ENCODE assay signal across 8 mouse cellular contexts in the genomic region with DNA sequence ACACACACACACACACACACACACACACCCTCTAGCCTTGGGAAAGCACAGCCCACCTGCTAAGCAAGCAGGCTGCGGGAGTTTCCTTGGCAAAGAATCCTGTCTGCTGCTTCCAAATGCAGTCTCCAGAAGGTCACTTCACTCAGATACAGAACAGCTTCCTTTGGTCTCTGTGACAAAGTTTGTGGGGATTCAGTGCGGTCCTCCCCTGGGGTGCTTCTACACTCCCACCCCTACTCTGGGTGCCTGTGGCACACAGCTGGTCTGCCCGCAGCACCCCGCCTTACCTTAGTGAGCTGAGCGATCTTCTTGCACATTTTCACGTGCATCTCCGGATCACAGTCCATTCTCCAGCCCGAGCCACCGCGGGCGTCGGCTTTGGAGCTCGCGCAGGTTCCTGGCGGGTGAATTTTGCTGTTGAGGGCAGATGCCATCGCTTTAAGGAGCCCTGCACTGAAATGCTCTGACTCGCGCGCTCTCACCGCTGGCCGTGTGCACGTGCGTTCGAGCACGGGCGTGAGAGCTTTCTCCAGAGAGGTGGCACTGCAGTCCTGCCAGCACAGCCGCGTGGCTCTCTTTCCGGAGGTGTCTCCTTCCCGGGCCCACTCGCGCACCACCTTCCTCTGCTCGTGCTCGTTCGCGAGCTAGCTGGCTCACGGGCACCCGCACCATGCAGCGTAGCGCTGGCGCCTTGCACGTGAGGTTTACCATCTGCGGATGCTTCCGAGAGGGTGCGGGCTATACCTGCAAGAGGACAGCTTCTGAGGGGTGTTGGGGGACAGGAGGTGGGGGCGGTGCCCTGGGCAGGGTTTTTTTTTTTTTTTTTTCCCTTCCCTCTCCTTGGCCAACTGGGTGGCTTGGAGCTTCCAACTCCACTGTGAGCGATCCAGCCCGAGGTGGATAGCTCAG. TPM values are rescaled to one million over a fixed set of nuclear protein-coding genes. Genes with fewer than 3 reads are reported as not detected.
DNase-seq lines count a peak whose midpoint lies in the region; ATAC-seq and TF ChIP-seq lines count a peak whose summit lies in the region.

A gene (minus strand): TSS at position 809 of the 909 bp plus-strand sequence.

- peaks cover 25% of the 10 kb centered on the region for H3K27me3 ChIP-seq in heart, embryonic 10.5 days (ENCODE audit: insufficient read depth, poor library complexity, severe bottlenecking)
- H3K27me3 ChIP-seq in heart, embryonic 13.5 days (replicated peaks): peaks cover 54% of the 10 kb centered on the region
- H3K27me3 ChIP-seq in kidney, postnatal 0 days (ENCODE audit: insufficient read depth, low read length): no peaks in the 10 kb centered on the region
- peaks cover 5% of the 10 kb centered on the region; the same call in 1 of the 2 replicates for H3K27me3 ChIP-seq in limb, embryonic 15.5 days
- no peaks in the 10 kb centered on the region for H3K27me3 ChIP-seq in midbrain, embryonic 15.5 days (replicated peaks)
- peaks cover 5% of the 10 kb centered on the region; the same call in 1 of the 2 replicates for H3K27me3 ChIP-seq in stomach, embryonic 15.5 days (replicated peaks)

- peak within 1 kb of the TSS; percentile 78 for H3K4me3 ChIP-seq in heart, embryonic 10.5 days
- H3K4me3 ChIP-seq in cortical plate, adult 2 months (ENCODE audit: insufficient read depth, low read length): peak within 1 kb of the TSS; percentile 70
- H3K4me3 ChIP-seq in heart, embryonic 13.5 days: peak within 1 kb of the TSS; percentile 69
- peak within 1 kb of the TSS; percentile 60 for H3K4me3 ChIP-seq in kidney, postnatal 0 days (replicated peaks; ENCODE audit: low read depth, low read length)
- H3K4me3 ChIP-seq in limb, embryonic 15.5 days: peak within 1 kb of the TSS; percentile 59
- peak within 1 kb of the TSS; percentile 67 for H3K4me3 ChIP-seq in midbrain, embryonic 15.5 days
- peak within 1 kb of the TSS; percentile 58 for H3K4me3 ChIP-seq in stomach, embryonic 15.5 days (replicated peaks)

- H3K4me1 ChIP-seq in heart, embryonic 10.5 days: peaks cover 3% of the 10 kb centered on the region
- H3K4me1 ChIP-seq in cortical plate, adult 2 months (ENCODE audit: control insufficient read depth, insufficient read depth, low read length): no peaks in the 10 kb centered on the region
- H3K4me1 ChIP-seq in heart, embryonic 13.5 days: peaks cover 10% of the 10 kb centered on the region
- H3K4me1 ChIP-seq in kidney, postnatal 0 days (replicated peaks; ENCODE audit: insufficient read depth, low read length): no peaks in the 10 kb centered on the region
- peaks cover 9% of the 10 kb centered on the region for H3K4me1 ChIP-seq in limb, embryonic 15.5 days
- peaks cover 5% of the 10 kb centered on the region for H3K4me1 ChIP-seq in midbrain, embryonic 15.5 days
- H3K4me1 ChIP-seq in stomach, embryonic 15.5 days: peaks cover 10% of the 10 kb centered on the region; the same call in 1 of the 2 replicates

- WGBS in heart, embryonic 10.5 days: under 1% methylated on average over 48 of the region's 48 CpGs
- WGBS in heart, embryonic 13.5 days: 1% methylated on average over 48 of the region's 48 CpGs
- 1% methylated on average over 48 of the region's 48 CpGs for WGBS in kidney, postnatal 0 days
- under 1% methylated on average over 48 of the region's 48 CpGs for WGBS in limb, embryonic 15.5 days
- under 1% methylated on average over 48 of the region's 48 CpGs for WGBS in midbrain, embryonic 15.5 days
- under 1% methylated on average over 48 of the region's 48 CpGs for WGBS in stomach, embryonic 15.5 days

- TF ChIP-seq CTCF in cortical plate, adult 2 months (IDR thresholded peaks at IDR 0.05; ENCODE audit: extremely low read depth, insufficient read depth, low read length): no peak
- TF ChIP-seq CTCF in kidney, postnatal 0 days (IDR thresholded peaks at IDR 0.05; ENCODE audit: low read depth): no peak

- H3K4me2 ChIP-seq in heart, embryonic 13.5 days: peak within 1 kb of the TSS; percentile 98
- H3K4me2 ChIP-seq in kidney, postnatal 0 days (ENCODE audit: low read length): peak within 1 kb of the TSS; percentile 97
- H3K4me2 ChIP-seq in limb, embryonic 15.5 days: peak within 1 kb of the TSS; percentile 91
- peak within 1 kb of the TSS; percentile 93 for H3K4me2 ChIP-seq in midbrain, embryonic 15.5 days
- peak within 1 kb of the TSS; percentile 97 for H3K4me2 ChIP-seq in stomach, embryonic 15.5 days

- ATAC-seq in heart, embryonic 13.5 days (ENCODE audit: extremely low read depth, insufficient number of reproducible peaks, low FRiP score, low TSS enrichment): no peak; the same call in 1 of the 2 replicates
- ATAC-seq in kidney, postnatal 0 days (replicated peaks; ENCODE audit: low FRiP score, low read depth): peak; percentile 77
- ATAC-seq in limb, embryonic 15.5 days (ENCODE audit: insufficient number of reproducible peaks, low FRiP score, low TSS enrichment, low read depth): peak; percentile 74; the same call in 1 of the 2 replicates
- peak; percentile 98 for ATAC-seq in midbrain, embryonic 15.5 days (replicated peaks)
- ATAC-seq in stomach, embryonic 15.5 days (ENCODE audit: insufficient read depth, low FRiP score, low read depth): peak; percentile 53; the same call in 1 of the 2 replicates

- H3K9me3 ChIP-seq in heart, embryonic 10.5 days: no peaks in the 10 kb centered on the region
- H3K9me3 ChIP-seq in heart, embryonic 13.5 days: no peaks in the 10 kb centered on the region
- no peaks in the 10 kb centered on the region for H3K9me3 ChIP-seq in kidney, postnatal 0 days (replicated peaks; ENCODE audit: low read length)
- no peaks in the 10 kb centered on the region for H3K9me3 ChIP-seq in limb, embryonic 15.5 days
- no peaks in the 10 kb centered on the region for H3K9me3 ChIP-seq in midbrain, embryonic 15.5 days
- no peaks in the 10 kb centered on the region for H3K9me3 ChIP-seq in stomach, embryonic 15.5 days

- peak; percentile 51; the same call in 1 of the 2 replicates for TF ChIP-seq POLR2A in cortical plate, adult 2 months (IDR thresholded peaks at IDR 0.05; ENCODE audit: extremely low read depth, insufficient read depth, low read length)

- H3K27ac ChIP-seq in heart, embryonic 10.5 days: 0 out of 2 replicates have a peak within 1 kb of the TSS, but pooled peaks have one; percentile 64
- H3K27ac ChIP-seq in cortical plate, adult 2 months (ENCODE audit: insufficient read depth, low read length): peak within 1 kb of the TSS; percentile 11; the same call in 1 of the 2 replicates
- no peak within 1 kb of the TSS for H3K27ac ChIP-seq in heart, embryonic 13.5 days (replicated peaks)
- H3K27ac ChIP-seq in kidney, postnatal 0 days: peak within 1 kb of the TSS; percentile 36
- peak within 1 kb of the TSS; percentile 0; the same call in 1 of the 2 replicates for H3K27ac ChIP-seq in limb, embryonic 15.5 days
- H3K27ac ChIP-seq in midbrain, embryonic 15.5 days: peak within 1 kb of the TSS; percentile 80
- peak within 1 kb of the TSS; percentile 16; the same call in 1 of the 2 replicates for H3K27ac ChIP-seq in stomach, embryonic 15.5 days

- H3K9ac ChIP-seq in heart, embryonic 13.5 days: peak within 1 kb of the TSS; percentile 75
- peak within 1 kb of the TSS; percentile 52 for H3K9ac ChIP-seq in kidney, postnatal 0 days (ENCODE audit: low read depth, low read length)
- H3K9ac ChIP-seq in limb, embryonic 15.5 days: peak within 1 kb of the TSS; percentile 38
- H3K9ac ChIP-seq in midbrain, embryonic 15.5 days: peak within 1 kb of the TSS; percentile 72
- H3K9ac ChIP-seq in stomach, embryonic 15.5 days: peak within 1 kb of the TSS; percentile 41

- no peak for DNase-seq in heart, embryonic 10.5 days (ENCODE audit: low spot score)
- DNase-seq in heart, adult 8-10 months (ENCODE audit: low spot score): no peak
- peak; percentile 40 for DNase-seq in kidney, postnatal 0 days (ENCODE audit: low spot score)

- H3K36me3 ChIP-seq in heart, embryonic 10.5 days: no peaks in the 10 kb centered on the region
- H3K36me3 ChIP-seq in heart, embryonic 13.5 days: no peaks in the 10 kb centered on the region
- H3K36me3 ChIP-seq in kidney, postnatal 0 days (ENCODE audit: insufficient read depth, low read length): no peaks in the 10 kb centered on the region
- H3K36me3 ChIP-seq in limb, embryonic 15.5 days: no peaks in the 10 kb centered on the region
- H3K36me3 ChIP-seq in midbrain, embryonic 15.5 days (replicated peaks): no peaks in the 10 kb centered on the region
- H3K36me3 ChIP-seq in stomach, embryonic 15.5 days: no peaks in the 10 kb centered on the region

RNA-seq across cellular contexts. Expression of the gene that starts here (rescaled TPM):
- 0.22 and 0.39 TPM in 2 replicates for polyA plus RNA-seq in heart, embryonic 10.5 days (2016; fragmentation: Nextera tagmentation; extraction: Ambion mirVana)
- total RNA-seq in heart, adult 8-10 months (2022): under 1 TPM in 2 of 4 experiments, not detected in 2; 0.06 to 0.09 TPM
- 4.8 and 5.8 TPM in 2 replicates for polyA plus RNA-seq in cortical plate, adult 2 months (2012; rRNA removed)
- polyA plus RNA-seq in heart, embryonic 13.5 days (2015; fragmentation: Nextera tagmentation; extraction: Ambion mirVana): 0.23 and 0.33 TPM in 2 replicates
- 2.4 and 2.6 TPM in 2 replicates for polyA plus RNA-seq in kidney, postnatal 0 days (2015; fragmentation: Nextera tagmentation; extraction: Ambion mirVana)
- polyA plus RNA-seq in limb, embryonic 15.5 days (2015; fragmentation: Nextera tagmentation; extraction: Ambion mirVana): 2.7 and 3.7 TPM in 2 replicates
- polyA plus RNA-seq in midbrain, embryonic 15.5 days (2015; fragmentation: Nextera tagmentation; extraction: Ambion mirVana): 5.7 and 6.1 TPM in 2 replicates
- 3.1 and 3.4 TPM in 2 replicates for polyA plus RNA-seq in stomach, embryonic 15.5 days (2015; fragmentation: Nextera tagmentation; extraction: Ambion mirVana)
